9 mouse cellular contexts compared by ENCODE assay signal in genomic region chr13:51408519-51409001, GRCm38 (mm10). TPM values are rescaled to one million over a fixed set of nuclear protein-coding genes. Genes with fewer than 3 reads are reported as not detected.
DNase-seq lines count a peak whose midpoint lies in the region; ATAC-seq lines count a peak whose summit lies in the region.
"Had no signal": no experiment of that assay in that cellular context is flagged by ENCODE, and none has a peak within 500 bp of the region (broad histone marks: within the 10 kb centered on the region; RNA-seq: fewer than 3 reads in every experiment).

TSS of gene S1pr3 (plus strand) at chr13:51408639.

- ATAC-seq in forebrain, embryonic 16.5 days = peak; percentile 75
- peak; percentile 84 for ATAC-seq in limb, embryonic 13.5 days (ENCODE audit: low FRiP score, low read depth)
- peak; percentile 75 for ATAC-seq in midbrain, embryonic 12.5 days (ENCODE audit: low FRiP score, low read depth)
- ATAC-seq: Patski had no signal

- H3K36me3 ChIP-seq in forebrain, embryonic 16.5 days (ENCODE audit: control insufficient read depth, insufficient read depth) = no peaks in the 10 kb centered on the region
- peaks cover 8% of the 10 kb centered on the region; the same call in 1 of the 2 replicates for H3K36me3 ChIP-seq in limb, embryonic 13.5 days
- H3K36me3 ChIP-seq in midbrain, embryonic 12.5 days = no peaks in the 10 kb centered on the region

- H3K4me3 ChIP-seq in forebrain, embryonic 16.5 days (replicated peaks; ENCODE audit: low read length) = peak within 1 kb of the TSS; percentile 38
- H3K4me3 ChIP-seq in limb, embryonic 13.5 days = peak within 1 kb of the TSS; percentile 66
- H3K4me3 ChIP-seq in midbrain, embryonic 12.5 days = peak within 1 kb of the TSS; percentile 44

- DNase-seq in spleen, adult 18-20 months = peak; percentile 65
- no peak for DNase-seq in spleen, adult 12 weeks (ENCODE audit: low spot score)
- DNase-seq in heart, postnatal 4 days = peak; percentile 75
- DNase-seq in testis, postnatal 10 days (ENCODE audit: low spot score) = peak; percentile 79
- DNase-seq in frontal cortex, postnatal 10 days (ENCODE audit: low spot score in 2 of 2) = no peak

- peak within 1 kb of the TSS; percentile 52 for H3K9ac ChIP-seq in forebrain, embryonic 16.5 days (replicated peaks; ENCODE audit: low read depth, low read length)
- peak within 1 kb of the TSS; percentile 91 for H3K9ac ChIP-seq in limb, embryonic 13.5 days
- H3K9ac ChIP-seq in midbrain, embryonic 12.5 days (replicated peaks) = peak within 1 kb of the TSS; percentile 51

- no peaks in the 10 kb centered on the region for H3K9me3 ChIP-seq in forebrain, embryonic 16.5 days (ENCODE audit: control insufficient read depth, low read length)
- H3K9me3 ChIP-seq in limb, embryonic 13.5 days = no peaks in the 10 kb centered on the region
- no peaks in the 10 kb centered on the region for H3K9me3 ChIP-seq in midbrain, embryonic 12.5 days

- 0 out of 2 replicates have a peak, but pooled peaks cover 4% of the 10 kb centered on the region for H3K27me3 ChIP-seq in forebrain, embryonic 16.5 days (replicated peaks; ENCODE audit: control insufficient read depth, insufficient read depth, low read length)
- no peaks in the 10 kb centered on the region for H3K27me3 ChIP-seq in limb, embryonic 13.5 days
- peaks cover 38% of the 10 kb centered on the region for H3K27me3 ChIP-seq in midbrain, embryonic 12.5 days
- H3K27me3 ChIP-seq: Patski had no signal

- H3K4me1 ChIP-seq in forebrain, embryonic 16.5 days (replicated peaks; ENCODE audit: control insufficient read depth, insufficient read depth, low read length) = peaks cover 19% of the 10 kb centered on the region
- H3K4me1 ChIP-seq in limb, embryonic 13.5 days = peaks cover 56% of the 10 kb centered on the region
- peaks cover 19% of the 10 kb centered on the region for H3K4me1 ChIP-seq in midbrain, embryonic 12.5 days

- no peak within 1 kb of the TSS for H3K27ac ChIP-seq in forebrain, embryonic 16.5 days (ENCODE audit: low read length)
- H3K27ac ChIP-seq in limb, embryonic 13.5 days = peak within 1 kb of the TSS; percentile 86
- no peak within 1 kb of the TSS for H3K27ac ChIP-seq in midbrain, embryonic 12.5 days (replicated peaks)

- peak within 1 kb of the TSS; percentile 62 for H3K4me2 ChIP-seq in forebrain, embryonic 16.5 days (ENCODE audit: low read length)
- H3K4me2 ChIP-seq in limb, embryonic 13.5 days (replicated peaks) = peak within 1 kb of the TSS; percentile 87
- peak within 1 kb of the TSS; percentile 68 for H3K4me2 ChIP-seq in midbrain, embryonic 12.5 days (replicated peaks)

- WGBS in forebrain, embryonic 16.5 days = under 1% methylated on average over 33 of the region's 33 CpGs
- under 1% methylated on average over 33 of the region's 33 CpGs for WGBS in limb, embryonic 13.5 days
- WGBS in midbrain, embryonic 12.5 days = under 1% methylated on average over 33 of the region's 33 CpGs

RNA-seq across cellular contexts. Expression of gene S1pr3, which starts in this region (rescaled TPM):
- polyA plus RNA-seq in forebrain, embryonic 16.5 days (2015; fragmentation: Nextera tagmentation; extraction: Ambion mirVana) = 11.2 and 13.1 TPM in 2 replicates
- total RNA-seq in heart, postnatal 4 days (2021) = 10 to 100 TPM; 22.9 to 23.2 TPM
- 145 and 161 TPM in 2 replicates for polyA plus RNA-seq in limb, embryonic 13.5 days (2015; fragmentation: Nextera tagmentation; extraction: Ambion mirVana)
- 29.8 and 40.4 TPM in 2 replicates for polyA plus RNA-seq in midbrain, embryonic 12.5 days (2016; fragmentation: Nextera tagmentation; extraction: Ambion mirVana)

Comparison
In these comparisons a context has a peak if more than half of its experiments do, and no peak if none do; other contexts are left out.
1. DNase-seq: peak in spleen, adult 18-20 months (2 of 2), heart, postnatal 4 days (single experiment) and testis, postnatal 10 days (single experiment); none in spleen, adult 12 weeks (single experiment) and frontal cortex, postnatal 10 days (0 of 2).
2. Peak in every context shown above with its lines, with median percentiles within 50 percentile points of each other: ATAC-seq, H3K4me2 ChIP-seq, H3K4me3 ChIP-seq and H3K9ac ChIP-seq.